Mouse (Mus musculus) thymus, adult 2 months (tissue): Measurements from ENCODE around the gene Sass6. TPM values are rescaled to one million over a fixed set of nuclear protein-coding genes. Genes with fewer than 3 reads are reported as not detected.
A peak's percentile ranks its signal among the peaks of the same experiment; 100 is the strongest.

Source experiments
- DNase-seq: peaks from one replicate; pipeline ENCODE4 v3.0.0; 2021
- H3K27ac ChIP-seq: fragments of 200-500 bp; 2 replicates; pipeline ENCODE4 v1.5.1; 2012; ENCODE audit warnings: low read length, control low read depth; ENCODE audit not compliant: control insufficient read depth, insufficient read depth
- H3K27me3 ChIP-seq: fragments of 200-500 bp; 2 replicates; pipeline ENCODE4 v1.6.1; 2012; ENCODE audit warnings: mild to moderate bottlenecking, low read length, moderate library complexity, mixed read lengths; ENCODE audit not compliant: control insufficient read depth, insufficient read depth
- H3K36me3 ChIP-seq: fragments of 200-500 bp; 2 replicates; pipeline ENCODE4 v1.6.1; 2012; ENCODE audit warnings: mild to moderate bottlenecking, low read length, moderate library complexity; ENCODE audit not compliant: control insufficient read depth, insufficient read depth
- H3K4me1 ChIP-seq: fragments of 200-500 bp; replicated peaks from 2 replicates; pipeline ENCODE4 v1.6.1; 2012; ENCODE audit warnings: low read length; ENCODE audit not compliant: control insufficient read depth, insufficient read depth
- H3K4me3 ChIP-seq: fragments of 200-500 bp; 2 replicates; pipeline ENCODE4 v1.5.1; 2012; ENCODE audit warnings: mild to moderate bottlenecking, low read length, control low read depth, moderate library complexity; ENCODE audit not compliant: control insufficient read depth, insufficient read depth
- CTCF ChIP-seq: fragments of 200-500 bp; IDR thresholded peaks from 2 replicates; pipeline ENCODE4 v1.5.1; 2012; ENCODE audit warnings: mild to moderate bottlenecking, control low read depth, low read length, moderate library complexity, borderline replicate concordance; ENCODE audit not compliant: control insufficient read depth, poor library complexity, insufficient read depth; ENCODE audit errors: extremely low read depth
- POLR2A ChIP-seq: fragments of 200-500 bp; IDR thresholded peaks from 2 replicates; pipeline ENCODE4 v1.6.1; 2012; ENCODE audit warnings: mild to moderate bottlenecking, low read length, control low read depth, moderate library complexity; ENCODE audit not compliant: control insufficient read depth, poor library complexity, insufficient read depth; ENCODE audit errors: extremely low read depth
- WGBS: fragments of 180-500 bp; shearing (Covaris S2); methylation state at CpG from one replicate; pipeline ENCODE4 v1.1.7; 2018; 5-methylcytosine and 5-hydroxymethylcytosine counted together
- polyA plus RNA-seq: library from polyadenylated mRNA; depleted of rRNA; stranded (reverse); fragments of >200 nt; gene quantifications from 2 replicates; pipeline ENCODE4 v1.2.3, GENCODE M21; 2012

Gene Sass6
- polyA plus RNA-seq, 1 experiment, result 7.6 TPM

GRCm38 (mm10) chr3:116577286-116577685 lies 17.5 kb upstream of the Sass6 start:
- peaks cover 17% of the 10 kb centered on the region for H3K36me3 ChIP-seq
- no peaks in the 10 kb centered on the region for H3K27me3 ChIP-seq
- WGBS, result 68% methylated on average over 3 of the region's 3 CpGs
- no peak overlapping the region for H3K27ac ChIP-seq
- no peak overlapping the region for H3K4me3 ChIP-seq
- TF ChIP-seq POLR2A, result no peak
- no peak for TF ChIP-seq CTCF
- H3K4me1 ChIP-seq, result no peaks in the 10 kb centered on the region
- DNase-seq, result no peak

DNA sequence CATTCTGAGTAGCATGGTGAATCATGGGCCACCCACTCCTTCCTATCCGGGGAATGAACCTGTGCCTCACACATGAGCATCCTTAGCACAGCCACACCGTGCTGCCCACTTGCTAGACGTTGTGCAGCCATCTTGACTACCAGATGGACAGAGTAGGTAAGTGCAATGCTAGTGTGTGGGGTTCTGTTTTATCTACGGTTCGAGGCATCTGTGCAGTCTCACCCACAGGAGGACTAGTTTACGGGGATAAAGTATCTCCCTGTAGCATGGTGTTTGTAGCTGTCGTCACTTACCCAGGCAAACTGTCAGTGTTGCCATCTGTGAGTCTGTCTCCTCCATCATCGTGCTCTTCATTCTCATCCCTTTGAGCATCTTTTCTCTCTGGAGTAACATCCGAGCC lies 12.6 kb upstream of the Sass6 start:
- 96% methylated on average over 9 of the region's 9 CpGs for WGBS
- no peaks in the 10 kb centered on the region for H3K4me1 ChIP-seq
- H3K27ac ChIP-seq, result no peak overlapping the region
- no peak overlapping the region for H3K4me3 ChIP-seq
- TF ChIP-seq CTCF (no peak), POLR2A (no peak)
- no peaks in the 10 kb centered on the region for H3K27me3 ChIP-seq
- no peak for DNase-seq
- peaks cover 42% of the 10 kb centered on the region for H3K36me3 ChIP-seq

- no peak for TF ChIP-seq POLR2A
- TF ChIP-seq CTCF, result no peak
- Histone ChIP-seq H3K4me3 (peak overlapping the region; percentile 96), H3K4me1 (no peaks in the 10 kb centered on the region), H3K27me3 (no peaks in the 10 kb centered on the region), H3K36me3 (peaks cover 21% of the 10 kb centered on the region), H3K27ac (peak overlapping the region; percentile 67)
- 2% methylated on average over 22 of the region's 22 CpGs for WGBS
- no peak for DNase-seq
Measured at GRCm38 (mm10) chr3:116594076-116594727, 580 bp upstream of the Sass6 start.

- Histone ChIP-seq H3K4me1 (no peaks in the 10 kb centered on the region), H3K27me3 (no peaks in the 10 kb centered on the region), H3K27ac (no peak overlapping the region), H3K36me3 (peaks cover 8% of the 10 kb centered on the region), H3K4me3 (peak overlapping the region; percentile 90)
- TF ChIP-seq POLR2A (no peak), CTCF (no peak)
- 7% methylated on average over 10 of the region's 10 CpGs for WGBS
- DNase-seq, result no peak
Measured at GRCm38 (mm10) chr3:116595603-116595991, 815 bp downstream of the Sass6 start.

- Histone ChIP-seq H3K27ac (no peak overlapping the region), H3K36me3 (no peaks in the 10 kb centered on the region), H3K27me3 (no peaks in the 10 kb centered on the region), H3K4me1 (no peaks in the 10 kb centered on the region), H3K4me3 (no peak overlapping the region)
- 90% methylated on average over 2 of the region's 2 CpGs for WGBS
- DNase-seq, result no peak
- TF ChIP-seq POLR2A (no peak), CTCF (no peak)
Measured at GRCm38 (mm10) chr3:116599705-116600104, 4.9 kb downstream of the Sass6 start.

GRCm38 (mm10) chr3:116601005-116601404 lies 6.2 kb downstream of the Sass6 start:
- no peaks in the 10 kb centered on the region for H3K36me3 ChIP-seq
- no peaks in the 10 kb centered on the region for H3K4me1 ChIP-seq
- no peak overlapping the region for H3K4me3 ChIP-seq
- 52% methylated on average over 5 of the region's 5 CpGs for WGBS
- H3K27ac ChIP-seq, result no peak overlapping the region; the same call in 1 of the 2 replicates
- no peaks in the 10 kb centered on the region for H3K27me3 ChIP-seq
- TF ChIP-seq CTCF (no peak), POLR2A (no peak)
- no peak for DNase-seq

DNA sequence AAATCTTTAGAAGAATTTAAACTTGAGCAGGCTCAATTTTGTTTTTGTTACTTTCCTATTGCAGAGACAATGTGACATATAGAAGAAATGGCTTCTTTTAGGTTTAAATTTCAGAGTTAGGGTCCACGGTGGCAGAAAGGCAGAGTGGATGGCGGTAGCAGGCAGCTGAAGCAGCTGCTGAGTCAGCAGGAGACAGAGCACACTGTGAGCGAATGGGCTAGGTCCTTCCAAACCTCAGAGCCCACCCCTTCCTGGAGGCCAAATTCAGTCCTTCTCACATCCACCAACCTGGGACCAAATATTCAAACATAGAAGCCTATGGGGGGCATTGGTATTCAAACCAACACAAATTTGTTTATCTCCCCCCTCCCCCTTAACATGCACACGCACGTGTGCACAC lies 7.0 kb downstream of the Sass6 start:
- TF ChIP-seq CTCF (no peak), POLR2A (no peak)
- no peaks in the 10 kb centered on the region for H3K36me3 ChIP-seq
- 96% methylated on average over 5 of the region's 5 CpGs for WGBS
- no peaks in the 10 kb centered on the region for H3K27me3 ChIP-seq
- no peak overlapping the region for H3K27ac ChIP-seq
- DNase-seq, result no peak
- no peak overlapping the region for H3K4me3 ChIP-seq
- no peaks in the 10 kb centered on the region for H3K4me1 ChIP-seq
